In genomic region chr3:97657655-97658411, GRCm38 (mm10) we compare ENCODE assay signal across 8 mouse cellular contexts. TPM values are rescaled to one million over a fixed set of nuclear protein-coding genes. Genes with fewer than 3 reads are reported as not detected.
DNase-seq lines count a peak whose midpoint lies in the region; ATAC-seq lines count a peak whose summit lies in the region.

TSS of gene Prkab2 (plus strand) at chr3:97658193.

- peaks cover 6% of the 10 kb centered on the region for H3K36me3 ChIP-seq in hindbrain, embryonic 14.5 days (replicated peaks; ENCODE audit: control insufficient read depth, insufficient read depth)

- DNase-seq in R1 (ENCODE audit: low read depth, low spot score) = peak; percentile 97
- peak; percentile 99 to 100 for DNase-seq in cerebellum, postnatal 25 days
- DNase-seq in frontal cortex, postnatal 25 days (ENCODE audit: low spot score in 2 of 2) = peak; percentile 98 to 99
- DNase-seq in hindbrain, embryonic 14.5 days (ENCODE audit: low spot score) = peak; percentile 96
- peak; percentile 98 for DNase-seq in layer of hippocampus, postnatal 36 days
- peak; percentile 99 for DNase-seq in lung, postnatal 36 days
- DNase-seq in retina, postnatal 1 day = peak; percentile 98
- peak; percentile 99 for DNase-seq in urinary bladder, adult 18-20 months (ENCODE audit: low spot score in 2 of 2)

- peaks cover 11% of the 10 kb centered on the region; the same call in 1 of the 2 replicates for H3K4me1 ChIP-seq in hindbrain, embryonic 14.5 days (replicated peaks; ENCODE audit: control insufficient read depth, insufficient read depth, low read length)

- peak within 1 kb of the TSS; percentile 58 for H3K27ac ChIP-seq in hindbrain, embryonic 14.5 days

- ATAC-seq in hindbrain, embryonic 14.5 days (ENCODE audit: low FRiP score) = peak; percentile 95

- H3K4me3 ChIP-seq in hindbrain, embryonic 14.5 days (replicated peaks; ENCODE audit: low read length) = peak within 1 kb of the TSS; percentile 75

- 1% methylated on average over 51 of the region's 51 CpGs for WGBS in hindbrain, embryonic 14.5 days

- no peaks in the 10 kb centered on the region for H3K27me3 ChIP-seq in hindbrain, embryonic 14.5 days (ENCODE audit: control insufficient read depth, insufficient read depth, low read length)

- no peaks in the 10 kb centered on the region for H3K9me3 ChIP-seq in hindbrain, embryonic 14.5 days (ENCODE audit: control insufficient read depth, low read length)

- peak within 1 kb of the TSS; percentile 67 for H3K9ac ChIP-seq in hindbrain, embryonic 14.5 days

- peak within 1 kb of the TSS; percentile 69 for H3K4me2 ChIP-seq in hindbrain, embryonic 14.5 days (replicated peaks)

RNA-seq across cellular contexts. Expression of gene Prkab2, which starts in this region (rescaled TPM):
- polyA plus RNA-seq in hindbrain, embryonic 14.5 days (2014; fragmentation: Nextera tagmentation; extraction: Ambion mirVana) = 12.3 and 13.8 TPM in 2 replicates
- total RNA-seq in layer of hippocampus, postnatal 36 days (2021) = 10 to 100 TPM; 40.7 to 41.2 TPM

Comparison
In these comparisons a context has a peak if more than half of its experiments do, and no peak if none do; other contexts are left out.
1. Peak in every context shown above with its lines: DNase-seq, ATAC-seq, H3K4me3 ChIP-seq and H3K27ac ChIP-seq.